Mouse (Mus musculus): ENCODE measurements around the gene Cd209d. TPM values are rescaled to one million over a fixed set of nuclear protein-coding genes. Genes with fewer than 3 reads are reported as not detected.
"Not testable (repeated sequence)": the region's sequence is repeated elsewhere in the genome, so short reads cannot be mapped to it uniquely, and the experiment has no call there.

The Cd209d gene
- not detected in 2 replicates for polyA plus RNA-seq (2015; fragmentation: Nextera tagmentation; extraction: Ambion mirVana)

GRCm38 (mm10) chr8:3878455-3878854, at the start of gene Cd209d:
Gene Cd209d (minus strand): TSS chr8:3878555.
- Histone ChIP-seq H3K9ac (replicated peaks; ENCODE audit: low read length) (no peak within 1 kb of the TSS), H3K27ac (ENCODE audit: low read length) (no peak within 1 kb of the TSS), H3K4me3 (ENCODE audit: low read length) (no peak within 1 kb of the TSS), H3K4me2 (replicated peaks; ENCODE audit: low read depth, low read length) (no peak within 1 kb of the TSS), H3K4me1 (ENCODE audit: insufficient read depth, low read length) (no peaks in the 10 kb centered on the region), H3K9me3 (ENCODE audit: low read length) (0 out of 2 replicates have a peak, but pooled peaks cover 3% of the 10 kb centered on the region), H3K36me3 (ENCODE audit: insufficient read depth, low read length) (no peaks in the 10 kb centered on the region), H3K27me3 (ENCODE audit: insufficient read depth, low read length) (no peaks in the 10 kb centered on the region)
- ATAC-seq (ENCODE audit: low FRiP score, low TSS enrichment) = no peak
- 74% methylated on average over 4 of the region's 4 CpGs for WGBS

GRCm38 (mm10) chr8:3926744-3927143, 48.4 kb upstream of the Cd209d start, which contains the start of gene Cd209b:
Gene Cd209b (minus strand): TSS chr8:3926844.
- Histone ChIP-seq H3K9me3 (ENCODE audit: low read length) (0 out of 2 replicates have a peak, but pooled peaks cover 5% of the 10 kb centered on the region), H3K27ac (ENCODE audit: low read length) (no peak within 1 kb of the TSS), H3K27me3 (ENCODE audit: insufficient read depth, low read length) (no peaks in the 10 kb centered on the region), H3K4me1 (ENCODE audit: insufficient read depth, low read length) (no peaks in the 10 kb centered on the region), H3K36me3 (ENCODE audit: insufficient read depth, low read length) (no peaks in the 10 kb centered on the region), H3K9ac (replicated peaks; ENCODE audit: low read length) (no peak within 1 kb of the TSS), H3K4me3 (ENCODE audit: low read length) (no peak within 1 kb of the TSS), H3K4me2 (replicated peaks; ENCODE audit: low read depth, low read length) (no peak within 1 kb of the TSS)
- ATAC-seq (ENCODE audit: low FRiP score, low TSS enrichment) = no peak
- 82% methylated on average over 3 of the region's 3 CpGs for WGBS

DNA sequence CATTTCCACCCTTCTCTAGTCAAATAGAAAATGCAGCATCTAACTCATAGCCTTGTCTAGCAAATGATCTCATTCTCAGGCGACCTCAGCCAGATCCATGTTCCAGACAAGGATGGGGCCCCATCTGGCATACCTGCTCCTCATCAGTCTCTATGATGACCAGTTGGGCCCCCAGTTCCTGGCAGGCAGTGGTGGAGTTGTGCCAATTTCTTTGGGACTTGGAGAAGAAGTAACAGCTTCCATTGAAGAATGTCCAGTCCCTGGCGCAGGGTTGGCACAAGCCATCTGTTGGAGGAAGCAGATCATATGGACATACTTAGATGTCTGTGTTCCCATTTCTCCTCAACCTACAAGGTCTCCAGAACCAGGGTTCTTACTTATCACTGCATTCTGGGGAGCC, 2.2 kb downstream of the Cd209d start:
- Histone ChIP-seq H3K27me3 (ENCODE audit: insufficient read depth, low read length) (no peaks in the 10 kb centered on the region), H3K36me3 (ENCODE audit: insufficient read depth, low read length) (no peaks in the 10 kb centered on the region), H3K4me1 (ENCODE audit: insufficient read depth, low read length) (no peaks in the 10 kb centered on the region), H3K9me3 (ENCODE audit: low read length) (0 out of 2 replicates have a peak, but pooled peaks cover 3% of the 10 kb centered on the region), H3K4me2 (replicated peaks; ENCODE audit: low read depth, low read length) (no peak overlapping the region), H3K4me3 (ENCODE audit: low read length) (no peak overlapping the region), H3K27ac (ENCODE audit: low read length) (no peak overlapping the region), H3K9ac (replicated peaks; ENCODE audit: low read length) (no peak overlapping the region)
- no peak for ATAC-seq (ENCODE audit: low FRiP score, low TSS enrichment)
- WGBS = 84% methylated on average over 2 of the region's 2 CpGs

DNA sequence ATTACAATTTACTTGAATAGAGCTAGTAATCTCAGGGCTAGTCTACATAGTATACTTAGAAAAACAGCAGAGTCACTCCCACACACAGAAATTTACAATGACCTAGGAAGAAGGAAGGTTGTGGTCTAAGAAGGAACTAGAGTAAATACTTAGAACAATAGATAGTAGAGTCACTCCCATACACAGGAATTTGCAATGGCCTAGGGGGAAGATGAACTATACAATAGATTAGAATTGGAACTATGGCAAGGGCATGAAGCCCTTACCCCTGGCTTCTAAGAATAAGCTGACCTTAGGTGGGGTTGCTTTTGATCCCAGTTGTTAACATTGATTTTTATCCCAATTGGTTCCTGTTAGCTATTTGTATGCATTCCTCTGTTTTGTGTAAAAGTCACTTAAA, 15.6 kb downstream of the Cd209d start:
- not testable (repeated sequence) for H3K27ac ChIP-seq (ENCODE audit: low read length); H3K27me3 ChIP-seq (ENCODE audit: insufficient read depth, low read length); H3K9ac ChIP-seq (replicated peaks; ENCODE audit: low read length); H3K4me2 ChIP-seq (replicated peaks; ENCODE audit: low read depth, low read length); H3K4me3 ChIP-seq (ENCODE audit: low read length); H3K9me3 ChIP-seq (ENCODE audit: low read length); H3K4me1 ChIP-seq (ENCODE audit: insufficient read depth, low read length); ATAC-seq (ENCODE audit: low FRiP score, low TSS enrichment); H3K36me3 ChIP-seq (ENCODE audit: insufficient read depth, low read length)

DNA sequence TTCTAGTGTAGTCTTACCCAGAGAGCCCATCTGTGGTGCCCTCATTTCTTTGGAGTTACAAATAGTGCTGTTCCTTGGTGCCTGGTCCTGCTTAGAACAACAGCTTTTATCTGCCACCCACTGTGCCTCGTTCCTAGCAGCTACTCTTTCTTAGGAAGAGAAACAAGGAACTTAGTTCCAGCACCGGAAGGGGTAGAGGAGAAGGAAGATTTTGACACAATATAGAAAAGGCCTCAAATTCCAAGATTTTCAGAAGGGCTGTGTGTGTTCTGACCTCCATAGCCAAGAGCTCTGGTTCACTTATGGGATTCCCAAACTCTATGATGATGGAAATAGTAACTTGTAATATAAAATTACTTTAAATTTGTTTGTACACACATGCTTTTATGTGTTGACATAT, 24.1 kb downstream of the Cd209d start, which contains the start of gene Cd209e:
Gene Cd209e (minus strand): TSS at position 101 of the 400 bp plus-strand sequence.
- Histone ChIP-seq H3K9me3 (ENCODE audit: low read length) (no peaks in the 10 kb centered on the region), H3K27me3 (ENCODE audit: insufficient read depth, low read length) (no peaks in the 10 kb centered on the region), H3K36me3 (ENCODE audit: insufficient read depth, low read length) (no peaks in the 10 kb centered on the region), H3K4me3 (ENCODE audit: low read length) (no peak within 1 kb of the TSS), H3K27ac (ENCODE audit: low read length) (no peak within 1 kb of the TSS), H3K4me2 (replicated peaks; ENCODE audit: low read depth, low read length) (no peak within 1 kb of the TSS), H3K9ac (replicated peaks; ENCODE audit: low read length) (no peak within 1 kb of the TSS), H3K4me1 (ENCODE audit: insufficient read depth, low read length) (no peaks in the 10 kb centered on the region)
- no peak for ATAC-seq (ENCODE audit: low FRiP score, low TSS enrichment)
- 73% methylated on average over 2 of the region's 2 CpGs for WGBS

Other genes with a start within 250 kb of the Cd209d start
- 102 and 105 TPM in 2 replicates for gene Stxbp2, start 247.6 kb downstream of the Cd209d start, polyA plus RNA-seq (2015; fragmentation: Nextera tagmentation; extraction: Ambion mirVana)
- 0.31 and 0.55 TPM in 2 replicates for gene Retn, start 222.8 kb downstream of the Cd209d start, polyA plus RNA-seq (2015; fragmentation: Nextera tagmentation; extraction: Ambion mirVana)
- gene Mcemp1, start 212.8 kb downstream of the Cd209d start, polyA plus RNA-seq (2015; fragmentation: Nextera tagmentation; extraction: Ambion mirVana) = 0.20 and 0.50 TPM in 2 replicates
- 13.2 and 14.8 TPM in 2 replicates for gene Fcor, start 206.2 kb downstream of the Cd209d start, polyA plus RNA-seq (2015; fragmentation: Nextera tagmentation; extraction: Ambion mirVana)
- gene Trappc5, start 202.3 kb downstream of the Cd209d start, polyA plus RNA-seq (2015; fragmentation: Nextera tagmentation; extraction: Ambion mirVana) = 42.1 and 44.7 TPM in 2 replicates
- gene Fcer2a, start 184.4 kb downstream of the Cd209d start, polyA plus RNA-seq (2015; fragmentation: Nextera tagmentation; extraction: Ambion mirVana) = 0.22 TPM in 1 of 2 replicates, not detected in the other
- 0.41 and 0.45 TPM in 2 replicates for gene Clec4g, start 157.9 kb downstream of the Cd209d start, polyA plus RNA-seq (2015; fragmentation: Nextera tagmentation; extraction: Ambion mirVana)
- gene Cd209a, start 129.6 kb downstream of the Cd209d start, polyA plus RNA-seq (2015; fragmentation: Nextera tagmentation; extraction: Ambion mirVana) = not detected in 2 replicates
- gene Cd209e, start 24.2 kb downstream of the Cd209d start, polyA plus RNA-seq (2015; fragmentation: Nextera tagmentation; extraction: Ambion mirVana) = not detected in 2 replicates
- gene Cd209b, start 48.3 kb upstream of the Cd209d start, polyA plus RNA-seq (2015; fragmentation: Nextera tagmentation; extraction: Ambion mirVana) = not detected in 2 replicates
- gene Cd209c, start 76.2 kb upstream of the Cd209d start, polyA plus RNA-seq (2015; fragmentation: Nextera tagmentation; extraction: Ambion mirVana) = 0.40 and 0.59 TPM in 2 replicates
- 0.14 TPM in 1 of 2 replicates, not detected in the other for gene Cd209f, start 227.3 kb upstream of the Cd209d start, polyA plus RNA-seq (2015; fragmentation: Nextera tagmentation; extraction: Ambion mirVana)